Mouse (Mus musculus): ENCODE measurements around the gene Crybb1.

- no peak for TF ChIP-seq POLR2A (IDR thresholded peaks at IDR 0.05; ENCODE audit: borderline replicate concordance, control insufficient read depth, low read depth, low read length)
- no peak for TF ChIP-seq CTCF (IDR thresholded peaks at IDR 0.05; ENCODE audit: control insufficient read depth, insufficient read depth, low read length)
These were observed 22.4 kb downstream of the Crybb1 start for GRCm38 (mm10) chr5:112277906-112278470.
